Mouse (Mus musculus): Measurements from ENCODE around the gene Dennd5a.

Dennd5a gene

DNA sequence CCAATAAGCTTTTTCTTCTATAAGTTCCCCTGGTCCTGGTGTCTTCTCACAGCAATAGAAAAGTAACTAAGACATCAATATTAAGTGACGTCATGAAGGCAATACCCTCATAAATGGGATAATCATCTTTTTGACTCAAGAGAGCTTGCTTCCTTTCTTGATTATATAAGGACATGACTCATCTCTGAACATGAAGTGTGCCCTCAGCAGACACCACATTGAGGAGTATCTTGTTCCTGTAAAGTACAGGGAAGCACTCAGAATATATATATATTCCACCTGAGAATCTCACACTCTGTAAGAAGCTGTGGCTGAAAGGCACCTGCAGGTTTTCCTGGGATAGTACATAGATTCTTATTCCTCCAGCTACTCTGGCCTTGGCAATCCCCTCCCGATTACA, 77.7 kb downstream of the Dennd5a start:
- no peak for DNase-seq (ENCODE audit: low read depth)

DNA sequence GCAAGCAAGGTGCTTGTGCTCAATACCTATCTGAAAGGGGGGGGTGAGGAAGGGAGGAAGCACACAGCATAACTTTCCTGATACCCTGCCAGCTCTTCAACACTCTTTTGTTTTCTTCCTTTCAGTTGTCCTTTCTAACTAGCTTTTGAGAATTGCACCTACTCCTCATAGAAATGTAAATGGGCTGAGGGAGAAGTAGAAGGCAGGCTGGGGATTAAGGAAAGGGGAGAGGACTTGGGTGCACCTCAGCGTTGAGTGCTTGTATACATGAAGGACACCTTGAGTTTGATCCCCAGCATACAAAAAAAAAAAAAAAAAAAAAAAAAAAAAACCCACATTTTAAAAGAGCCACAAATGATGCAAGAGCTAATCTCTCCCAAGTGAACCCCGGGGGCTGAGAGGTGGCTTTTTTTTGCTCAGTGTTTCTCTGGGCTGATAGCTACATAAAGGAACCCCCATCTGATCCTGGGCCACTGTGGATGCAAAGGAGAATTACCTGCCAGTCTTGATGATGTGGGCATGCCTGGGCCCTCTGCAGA, 78.6 kb downstream of the Dennd5a start:
- no peak for DNase-seq (ENCODE audit: low read depth)

DNA sequence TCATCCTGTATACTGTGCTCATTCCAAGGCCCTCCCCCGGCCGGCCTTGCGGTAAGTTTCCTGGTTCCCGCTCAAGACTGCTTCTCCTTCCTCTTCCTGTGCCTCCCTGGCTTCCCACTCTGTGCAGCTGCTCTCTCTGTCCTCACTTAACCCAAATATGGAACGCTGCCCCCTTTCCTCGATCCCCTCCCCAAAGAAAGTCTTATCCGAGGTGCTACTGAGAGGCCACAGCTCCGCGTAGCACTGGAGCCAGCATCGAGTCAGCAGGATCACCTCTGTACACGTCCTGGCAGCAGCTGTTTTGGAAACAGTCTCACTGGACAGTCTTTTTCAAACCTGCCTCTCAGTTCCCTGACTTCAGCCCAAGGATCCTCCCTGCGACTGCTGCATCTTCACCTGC, 81.1 kb downstream of the Dennd5a start:
- DNase-seq (ENCODE audit: low read depth), result no peak

DNA sequence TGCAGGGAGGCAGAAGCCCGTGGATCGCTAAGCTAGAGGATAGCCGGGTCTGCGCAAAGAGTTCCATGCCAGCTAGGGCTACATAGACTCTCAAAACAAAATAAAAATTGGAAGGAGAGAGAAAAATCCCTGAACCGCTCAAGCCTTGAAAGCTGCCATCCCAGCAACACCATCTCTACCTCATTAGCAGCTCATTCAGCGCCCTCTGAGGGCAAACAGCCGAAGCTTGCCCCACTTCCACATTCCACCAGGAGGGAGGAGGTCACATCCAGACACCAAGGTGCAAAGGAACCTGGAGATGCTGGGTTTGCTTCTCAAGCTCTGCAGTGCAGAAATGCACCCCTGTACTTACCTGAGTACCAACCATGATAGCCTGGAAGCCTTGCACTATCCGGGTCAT, 84.2 kb downstream of the Dennd5a start:
- DNase-seq (ENCODE audit: low read depth), result no peak

DNA sequence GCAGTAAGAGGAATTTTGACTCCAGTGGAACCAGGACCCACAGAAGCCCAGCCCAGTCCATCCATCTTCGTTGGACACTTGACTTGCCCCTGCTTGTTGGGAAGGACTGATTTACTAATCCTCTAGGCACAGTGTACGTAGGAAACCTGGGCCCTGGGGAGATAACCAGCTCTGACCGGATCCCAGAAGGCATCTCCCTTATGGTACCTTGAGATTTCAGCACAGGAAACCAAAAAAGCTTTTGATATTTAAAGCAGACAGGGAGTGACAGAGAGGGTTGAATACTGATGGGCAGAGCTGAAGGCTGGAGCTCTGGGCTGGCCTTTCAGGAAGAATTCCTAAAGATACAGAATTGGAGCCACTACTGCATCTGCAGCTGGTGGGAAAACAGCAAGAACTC, 84.7 kb downstream of the Dennd5a start:
- DNase-seq (ENCODE audit: low read depth), result no peak

GRCm38 (mm10) chr7:109875033-109875432, 85.2 kb downstream of the Dennd5a start:
- DNase-seq (ENCODE audit: low read depth), result no peak

DNA sequence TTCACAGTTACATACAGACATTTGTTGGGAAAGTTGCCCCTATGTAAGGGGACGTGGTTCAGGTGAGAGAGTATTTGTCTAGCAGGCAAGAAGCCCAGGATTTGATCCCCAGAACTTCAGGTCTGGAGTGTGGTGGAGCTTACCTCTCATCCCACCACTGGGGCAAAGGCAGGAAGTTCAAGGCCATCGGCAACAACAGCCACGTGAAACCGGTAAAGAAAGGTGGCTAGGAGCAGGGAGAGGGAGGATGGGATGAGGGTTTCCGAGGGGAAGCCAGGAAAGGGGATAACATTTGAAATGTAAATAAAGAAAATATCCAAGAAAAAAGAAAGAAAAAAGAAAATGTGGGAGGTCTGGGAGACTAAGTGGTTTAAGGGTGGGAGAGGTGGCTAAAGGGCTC, 87.1 kb downstream of the Dennd5a start:
- no peak for DNase-seq (ENCODE audit: low read depth)

DNA sequence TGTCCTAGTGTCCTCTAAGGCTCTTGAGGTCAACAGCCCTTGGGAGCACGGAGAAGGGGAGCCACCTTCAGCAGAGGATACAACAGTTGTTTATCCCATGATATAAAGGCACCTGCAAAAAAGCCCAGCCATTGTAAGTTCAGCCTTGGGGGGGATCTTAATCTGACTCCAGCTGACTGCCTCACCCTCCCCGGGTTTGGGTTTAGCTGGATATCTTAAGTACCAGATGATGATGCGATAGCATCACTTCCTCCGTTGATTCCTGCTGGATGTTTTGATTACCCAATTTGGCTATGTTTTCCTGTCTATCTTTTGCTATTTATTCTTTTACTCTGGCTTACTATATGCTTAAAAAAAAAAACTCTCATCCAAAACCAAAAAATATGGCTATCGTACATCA, 89.0 kb downstream of the Dennd5a start:
- no peak for DNase-seq (ENCODE audit: low read depth)

- peak; percentile 13 for DNase-seq (ENCODE audit: low read depth)
Measured at GRCm38 (mm10) chr7:109868498-109868897, 91.8 kb downstream of the Dennd5a start.

DNA sequence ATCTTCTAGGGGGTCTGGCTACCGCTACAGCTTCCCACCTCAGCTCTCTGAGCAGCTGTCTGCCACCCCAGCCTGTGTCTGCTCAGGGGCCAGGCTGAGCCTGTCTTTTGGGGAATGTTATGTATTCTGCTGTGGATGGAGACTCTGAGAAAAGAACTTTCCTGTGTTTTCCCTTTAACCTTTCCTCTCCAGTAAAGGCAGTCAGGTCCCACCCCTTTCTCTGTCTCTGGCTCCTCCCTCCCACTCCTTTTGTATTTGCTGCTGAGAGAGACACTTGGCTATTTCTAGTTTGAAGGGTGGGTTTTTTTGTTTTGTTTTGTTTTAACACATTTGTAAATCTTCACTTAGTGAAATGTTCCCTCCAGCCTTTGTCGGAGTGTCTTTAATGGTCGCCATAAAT, 93.6 kb downstream of the Dennd5a start:
- DNase-seq (ENCODE audit: low read depth), result no peak

- no peak for DNase-seq (ENCODE audit: low read depth)
Measured at GRCm38 (mm10) chr7:109865370-109866229, 94.7 kb downstream of the Dennd5a start, which contains the start of gene Scube2. Gene Scube2 (minus strand): TSS chr7:109865679.

DNA sequence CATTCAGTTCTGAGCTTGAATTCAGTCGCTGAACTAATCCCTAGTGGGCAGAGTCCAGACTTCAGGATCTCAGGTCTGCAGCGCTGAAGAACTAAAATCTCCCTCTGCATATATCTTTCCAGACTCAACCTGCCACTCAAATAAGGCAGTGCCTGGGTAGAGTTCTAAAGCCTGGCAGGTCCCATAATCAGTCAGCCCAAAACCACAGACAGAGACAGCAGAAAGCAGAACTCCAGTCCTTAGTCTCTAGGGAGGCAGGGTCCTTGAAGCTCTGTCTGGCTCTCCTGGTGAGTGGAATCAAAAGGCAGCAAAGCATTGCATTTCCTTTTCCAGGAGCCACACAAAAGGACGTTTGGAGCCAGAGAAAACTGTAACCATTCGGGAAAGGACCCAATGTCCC, 96.7 kb downstream of the Dennd5a start:
- DNase-seq (ENCODE audit: low read depth), result no peak

DNA sequence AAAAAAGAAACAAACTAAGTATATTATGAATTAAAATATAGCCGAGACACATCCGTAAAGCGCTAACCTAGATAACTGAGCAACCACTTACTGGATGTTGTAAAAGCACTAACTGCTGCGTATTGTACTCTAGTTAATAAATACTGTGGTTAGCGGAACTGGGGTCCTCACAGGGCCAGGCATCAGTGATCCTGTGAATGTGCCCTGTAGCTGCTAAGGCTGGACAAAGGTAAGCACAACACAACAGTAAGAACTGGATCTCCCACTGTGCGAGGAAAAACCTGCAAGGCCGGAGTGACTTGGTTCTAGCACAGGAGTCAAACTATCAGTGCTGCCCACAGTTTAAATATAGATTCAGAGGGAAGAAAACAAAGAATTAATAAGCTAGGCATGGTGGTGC, 100.1 kb downstream of the Dennd5a start:
- no peak for DNase-seq (ENCODE audit: low read depth)

DNA sequence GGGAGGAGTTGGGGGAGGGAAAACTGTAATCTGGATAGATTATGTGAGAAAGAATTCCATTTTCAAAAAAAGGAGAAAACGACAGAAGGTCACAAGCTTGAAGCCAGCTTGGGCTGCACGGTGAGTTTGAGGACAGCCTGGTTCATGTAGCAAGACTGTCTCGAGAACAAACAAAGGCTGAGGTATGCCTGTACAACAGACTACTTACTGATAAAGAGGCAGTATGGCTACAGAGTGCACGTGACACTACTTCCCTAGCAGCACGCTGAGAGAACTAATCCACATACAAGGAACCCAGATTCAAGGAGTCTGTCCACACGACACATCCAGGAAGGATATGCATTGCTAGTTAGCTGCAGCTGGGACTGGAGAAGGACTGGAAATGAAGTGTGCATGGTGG, 100.9 kb downstream of the Dennd5a start:
- no peak for DNase-seq (ENCODE audit: low read depth)

- peak; percentile 70 for DNase-seq (ENCODE audit: low read depth)
Measured at GRCm38 (mm10) chr7:109852752-109853212, 107.5 kb downstream of the Dennd5a start.

DNA sequence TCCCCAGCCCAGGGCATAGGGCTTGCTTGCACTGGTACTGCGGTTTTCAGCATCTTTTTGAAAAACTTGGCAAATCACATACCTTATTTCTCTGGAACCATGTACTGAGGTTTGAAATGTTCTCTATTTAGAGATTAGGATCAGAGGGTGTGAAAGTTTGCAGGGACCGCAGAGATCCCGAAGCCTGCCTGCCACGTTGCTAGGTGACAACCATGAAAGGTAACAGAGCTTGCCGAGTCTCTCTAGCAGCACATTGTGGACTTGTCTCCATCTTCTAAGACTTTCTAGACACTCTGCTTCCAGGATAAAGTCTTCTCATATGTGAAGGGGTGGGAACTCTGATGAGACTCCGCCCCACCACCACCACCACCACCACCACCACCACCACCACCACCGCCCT, 108.3 kb downstream of the Dennd5a start:
- no peak for DNase-seq (ENCODE audit: low read depth)

DNA sequence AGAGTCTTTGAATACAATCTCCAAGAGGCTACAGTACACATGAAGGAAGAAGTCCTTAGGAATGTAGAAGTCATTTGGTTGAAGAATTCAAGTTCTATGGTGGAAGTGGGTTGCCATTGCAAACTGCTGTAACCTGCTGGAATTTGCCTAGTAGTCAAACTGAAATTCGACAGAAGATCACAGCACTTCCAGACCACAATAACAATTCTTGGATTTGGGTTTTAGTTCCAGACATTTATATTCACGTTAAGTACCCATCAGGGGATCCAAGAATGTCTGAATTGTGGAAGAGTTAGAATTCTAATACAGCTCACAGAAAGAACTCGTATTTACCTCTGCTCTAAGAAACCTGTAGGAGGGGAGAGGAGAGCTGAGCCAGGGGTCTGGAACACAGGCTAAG, 109.7 kb downstream of the Dennd5a start:
- no peak for DNase-seq (ENCODE audit: low read depth)

- no peak for DNase-seq (ENCODE audit: low read depth)
Measured at GRCm38 (mm10) chr7:109849750-109850434, 110.4 kb downstream of the Dennd5a start.

GRCm38 (mm10) chr7:109848867-109849733, 111.2 kb downstream of the Dennd5a start:
- no peak for DNase-seq (ENCODE audit: low read depth)

GRCm38 (mm10) chr7:109844100-109844499, 116.2 kb downstream of the Dennd5a start:
- no peak for DNase-seq (ENCODE audit: low read depth)
